Comparison of ENCODE assay signal across 9 mouse cellular contexts in the genomic region with DNA sequence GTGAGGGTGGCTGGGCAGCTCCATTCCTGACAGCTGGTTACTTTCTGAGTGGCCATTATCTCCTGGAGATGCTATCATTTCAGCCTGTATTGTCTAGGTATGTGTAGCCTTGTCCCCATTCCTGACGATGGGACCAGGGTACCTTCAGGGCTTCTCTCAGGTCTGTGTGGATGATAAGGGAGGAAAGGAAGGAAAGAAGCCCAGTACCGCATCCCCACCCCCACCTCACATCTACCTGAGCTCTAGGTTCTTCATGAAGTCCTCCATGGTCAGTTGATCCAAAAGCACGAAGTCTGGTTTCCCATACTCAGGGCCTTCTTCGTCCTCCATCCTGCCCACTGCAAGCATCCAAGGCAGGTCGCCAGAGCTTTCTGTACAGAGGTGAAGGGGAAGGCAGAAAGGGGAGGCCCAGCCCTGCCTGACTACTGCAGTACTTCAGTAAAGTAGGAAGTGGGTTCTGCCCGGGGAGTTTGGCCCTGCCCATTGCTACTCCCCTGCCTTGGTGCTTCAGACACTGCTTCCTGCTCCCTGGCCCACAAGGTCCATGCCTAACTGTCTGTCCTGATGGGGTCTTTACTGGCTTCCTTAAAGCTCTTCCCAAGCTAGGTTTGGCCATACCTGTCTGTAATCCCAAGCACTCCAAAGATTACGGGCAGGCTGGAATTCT. TPM values are rescaled to one million over a fixed set of nuclear protein-coding genes. Genes with fewer than 3 reads are reported as not detected.
DNase-seq lines count a peak whose midpoint lies in the region; ATAC-seq lines count a peak whose summit lies in the region.
"Had no signal": no experiment of that assay in that cellular context is flagged by ENCODE, and none has a peak within 500 bp of the region (broad histone marks: within the 10 kb centered on the region; RNA-seq: fewer than 3 reads in every experiment).

TSS of gene Myo1g (minus strand) at position 459 of the 667 bp plus-strand sequence.

- 0 out of 2 replicates have a peak within 1 kb of the TSS, but pooled peaks have one; percentile 27 for H3K9ac ChIP-seq in limb, embryonic 12.5 days (replicated peaks)

- no peaks in the 10 kb centered on the region for H3K4me1 ChIP-seq in limb, embryonic 12.5 days (replicated peaks)
- H3K4me1 ChIP-seq in limb, embryonic 10.5 days, result no peaks in the 10 kb centered on the region

- no peak for ATAC-seq in limb, embryonic 12.5 days (ENCODE audit: insufficient number of reproducible peaks, insufficient read depth, low FRiP score, low TSS enrichment, low read depth)
- peak; percentile 60 for ATAC-seq in monocyte, adult 5-6 weeks (replicated peaks; ENCODE audit: insufficient number of reproducible peaks, low FRiP score, low TSS enrichment, poor library complexity, severe bottlenecking)

- H3K36me3 ChIP-seq in limb, embryonic 12.5 days, result peaks cover 20% of the 10 kb centered on the region
- H3K36me3 ChIP-seq in limb, embryonic 10.5 days, result peaks cover 24% of the 10 kb centered on the region

- DNase-seq in limb, embryonic 10.5 days (ENCODE audit: low spot score), result no peak
- DNase-seq in liver, result peak; percentile 37
- peak; percentile 74 for DNase-seq in thymus, postnatal 4 days
- no peak for DNase-seq in right cerebral cortex, postnatal 10 days (ENCODE audit: low spot score in 2 of 2)
- DNase-seq in gastrocnemius, postnatal 10 days, result no peak
- no peak for DNase-seq in embryo, embryonic 10.5 days (ENCODE audit: low spot score)
- DNase-seq: kidney, postnatal 14 days had no signal

- no peaks in the 10 kb centered on the region for H3K27me3 ChIP-seq in limb, embryonic 12.5 days
- no peaks in the 10 kb centered on the region for H3K27me3 ChIP-seq in limb, embryonic 10.5 days (ENCODE audit: low read depth, poor library complexity, severe bottlenecking)

- H3K9me3 ChIP-seq in limb, embryonic 12.5 days, result no peaks in the 10 kb centered on the region
- H3K9me3 ChIP-seq in limb, embryonic 10.5 days (replicated peaks), result no peaks in the 10 kb centered on the region

- H3K27ac ChIP-seq in limb, embryonic 12.5 days, result no peak within 1 kb of the TSS
- H3K27ac ChIP-seq in limb, embryonic 10.5 days, result no peak within 1 kb of the TSS

- no peak within 1 kb of the TSS for H3K4me2 ChIP-seq in limb, embryonic 12.5 days

- 73% methylated on average over 7 of the region's 7 CpGs for WGBS in limb, embryonic 12.5 days
- 79% methylated on average over 7 of the region's 7 CpGs for WGBS in limb, embryonic 10.5 days

- no peak within 1 kb of the TSS for H3K4me3 ChIP-seq in limb, embryonic 12.5 days (replicated peaks)
- H3K4me3 ChIP-seq in limb, embryonic 10.5 days, result no peak within 1 kb of the TSS

RNA-seq across cellular contexts. Expression of gene Myo1g, which starts in this region (rescaled TPM):
- 0.66 and 1.8 TPM in 2 replicates for polyA plus RNA-seq in limb, embryonic 12.5 days (2016; fragmentation: Nextera tagmentation; extraction: Ambion mirVana)
- polyA plus RNA-seq in limb, embryonic 10.5 days (2016; fragmentation: Nextera tagmentation; extraction: Ambion mirVana), result 0.80 and 0.86 TPM in 2 replicates
- total RNA-seq in monocyte, adult 5-6 weeks (2017), result 572 to 636 TPM (median 611 TPM) in 3 replicates
- 1 to 10 TPM; 1.6 to 2.5 TPM for total RNA-seq in gastrocnemius, postnatal 10 days (2021)

Comparison
In these comparisons a context has a peak if more than half of its experiments do, and no peak if none do; other contexts are left out.
1. RNA of gene Myo1g (total RNA-seq): 572 to 636 TPM in monocyte, adult 5-6 weeks; 1.6 to 2.5 TPM in gastrocnemius, postnatal 10 days; every median in the first group is over 100 times any median in the second.
2. DNase-seq: peak in liver (single experiment) and thymus, postnatal 4 days (single experiment); none in limb, embryonic 10.5 days (single experiment), right cerebral cortex, postnatal 10 days (0 of 2), gastrocnemius, postnatal 10 days (single experiment) and embryo, embryonic 10.5 days (single experiment).